Mouse (Mus musculus) heart, adult 2 months (tissue): ENCODE results near the gene Gm7075. TPM values are rescaled to one million over a fixed set of nuclear protein-coding genes. Genes with fewer than 3 reads are reported as not detected.
A peak's percentile ranks its signal among the peaks of the same experiment; 100 is the strongest.
"Not testable (repeated sequence)": the region's sequence is repeated elsewhere in the genome, so short reads cannot be mapped to it uniquely, and the experiment has no call there.

ENCODE experiments used
- DNase-seq, 2 experiments: peaks; one replicate each; pipeline ENCODE4 v3.0.0; 2021
- H3K27ac ChIP-seq: fragments of 200-600 bp; 2 replicates; pipeline ENCODE4 v1.8.1; 2022
- H3K27me3 ChIP-seq: fragments of 200-500 bp; 2 replicates; pipeline ENCODE4 v1.6.1; 2012; ENCODE audit warnings: mild to moderate bottlenecking, low read length, inconsistent platforms, mixed read lengths; ENCODE audit not compliant: control insufficient read depth, insufficient read depth
- H3K36me3 ChIP-seq: fragments of 200-500 bp; 2 replicates; pipeline ENCODE4 v1.6.1; 2012; ENCODE audit warnings: low read length, inconsistent platforms; ENCODE audit not compliant: control insufficient read depth, insufficient read depth
- H3K4me1 ChIP-seq: fragments of 200-500 bp; 2 replicates; pipeline ENCODE4 v1.6.1; 2011; ENCODE audit warnings: low read length; ENCODE audit not compliant: control insufficient read depth, insufficient read depth
- H3K4me3 ChIP-seq: fragments of 200-600 bp; 2 replicates; pipeline ENCODE4 v1.8.1; 2022
- H3K79me2 ChIP-seq: fragments of 200-500 bp; replicated peaks from 2 replicates; pipeline ENCODE4 v1.6.1; 2012; ENCODE audit warnings: mild to moderate bottlenecking, inconsistent platforms, low read length, moderate library complexity, mixed read lengths; ENCODE audit not compliant: control insufficient read depth, insufficient read depth
- H3K9ac ChIP-seq: fragments of 200-500 bp; 2 replicates; pipeline ENCODE4 v1.6.1; 2012; ENCODE audit warnings: low read depth, mild to moderate bottlenecking, control low read depth, inconsistent platforms, low read length, mixed read lengths
- CTCF ChIP-seq: fragments of 200-600 bp; IDR thresholded peaks from 2 replicates; pipeline ENCODE4 v1.8.1; 2022; ENCODE audit warnings: antibody characterized with exemption, mild to moderate bottlenecking, moderate library complexity
- EP300 ChIP-seq: fragments of 200-500 bp; IDR thresholded peaks from 2 replicates; pipeline ENCODE4 v1.6.1; 2011; ENCODE audit warnings: low read depth, low read length, control low read depth; ENCODE audit not compliant: insufficient read depth
- POLR2A ChIP-seq: fragments of 200-500 bp; IDR thresholded peaks from 2 replicates; pipeline ENCODE4 v1.6.1; 2011; ENCODE audit warnings: mild to moderate bottlenecking, low read depth, low read length, control low read depth; ENCODE audit not compliant: insufficient read depth
- WGBS: fragments of 180-500 bp; shearing (Covaris S2); methylation state at CpG from one replicate; pipeline ENCODE4 v1.1.7; 2018; 5-methylcytosine and 5-hydroxymethylcytosine counted together
- intact Hi-C: fragments of 180-260 bp; cut with DNase I; formaldehyde crosslinking; loops from one replicate; pipeline ENCODE4 v1.15.1; 2025
- polyA plus RNA-seq: library from polyadenylated mRNA; depleted of rRNA; stranded (reverse); fragments of >200 nt; gene quantifications from 2 replicates; pipeline ENCODE4 v1.2.3, GENCODE M21; 2012
- total RNA-seq, 2 experiments: library from RNA; stranded (reverse); gene quantifications; 2 replicates each; pipeline ENCODE4 v1.2.3; 2021

Gm7075 gene
- total and polyA plus RNA-seq, 3 experiments: not detected

- WGBS: 74% methylated on average over 9 of the region's 9 CpGs
- H3K4me3 ChIP-seq: no peak overlapping the region
- no peaks in the 10 kb centered on the region for H3K4me1 ChIP-seq
- H3K79me2 ChIP-seq: no peaks in the 10 kb centered on the region
- no peak overlapping the region for H3K9ac ChIP-seq
- H3K27ac ChIP-seq: no peak overlapping the region
- TF ChIP-seq EP300: no peak
- no peak for DNase-seq
- no peaks in the 10 kb centered on the region for H3K36me3 ChIP-seq
- intact Hi-C loops: loop anchor here (2.0 to 5.0 kb wide), 2 partner anchors 55 to 158 kb away; no protein-coding TSS in a partner anchor
- no peaks in the 10 kb centered on the region for H3K27me3 ChIP-seq
Observed at GRCm38 (mm10) chr10:63423591-63424474, 2.2 kb upstream of the Gm7075 start.

GRCm38 (mm10) chr10:63422736-63422992, 1.1 kb upstream of the Gm7075 start:
- H3K9ac ChIP-seq: no peak overlapping the region
- no peaks in the 10 kb centered on the region for H3K4me1 ChIP-seq
- H3K27me3 ChIP-seq: no peaks in the 10 kb centered on the region
- H3K79me2 ChIP-seq: no peaks in the 10 kb centered on the region
- no peaks in the 10 kb centered on the region for H3K36me3 ChIP-seq
- WGBS: 81% methylated on average over 5 of the region's 5 CpGs
- no peak for DNase-seq
- intact Hi-C loops: loop anchor here (2.0 to 5.0 kb wide), 2 partner anchors 56 to 160 kb away; no protein-coding TSS in a partner anchor
- H3K27ac ChIP-seq: no peak overlapping the region
- no peak overlapping the region for H3K4me3 ChIP-seq
- TF ChIP-seq POLR2A (no peak), CTCF (peak; percentile 21; the same call in 1 of the 2 replicates)

GRCm38 (mm10) chr10:63417061-63417460, 4.5 kb downstream of the Gm7075 start:
- H3K4me3 ChIP-seq: no peak overlapping the region
- TF ChIP-seq CTCF (no peak), EP300 (no peak), POLR2A (no peak)
- DNase-seq: no peak
- WGBS: 30% methylated on average over 5 of the region's 5 CpGs
- no peak overlapping the region for H3K9ac ChIP-seq
- no peaks in the 10 kb centered on the region for H3K27me3 ChIP-seq
- H3K27ac ChIP-seq: no peak overlapping the region
- H3K4me1 ChIP-seq: no peaks in the 10 kb centered on the region
- intact Hi-C loops: no loop called here
- H3K79me2 ChIP-seq: no peaks in the 10 kb centered on the region
- H3K36me3 ChIP-seq: no peaks in the 10 kb centered on the region

GRCm38 (mm10) chr10:63415850-63416249, 5.7 kb downstream of the Gm7075 start:
- intact Hi-C loops: no loop called here
- Histone ChIP-seq H3K9ac (no peak overlapping the region), H3K27me3 (no peaks in the 10 kb centered on the region), H3K4me1 (no peaks in the 10 kb centered on the region), H3K36me3 (no peaks in the 10 kb centered on the region), H3K4me3 (no peak overlapping the region), H3K79me2 (no peaks in the 10 kb centered on the region), H3K27ac (no peak overlapping the region)
- WGBS: 53% methylated on average over 7 of the region's 7 CpGs
- no peak for DNase-seq
- TF ChIP-seq POLR2A (no peak), CTCF (no peak), EP300 (no peak)

- Histone ChIP-seq H3K79me2 (no peaks in the 10 kb centered on the region), H3K9ac (no peak overlapping the region), H3K27ac (no peak overlapping the region), H3K4me3 (no peak overlapping the region), H3K27me3 (no peaks in the 10 kb centered on the region), H3K36me3 (no peaks in the 10 kb centered on the region), H3K4me1 (no peaks in the 10 kb centered on the region)
- no peak for DNase-seq
- TF ChIP-seq CTCF (no peak), EP300 (no peak), POLR2A (no peak)
- intact Hi-C loops: no loop called here
- 62% methylated on average over 7 of the region's 7 CpGs for WGBS
Observed at GRCm38 (mm10) chr10:63415287-63415686, 6.3 kb downstream of the Gm7075 start.

DNA sequence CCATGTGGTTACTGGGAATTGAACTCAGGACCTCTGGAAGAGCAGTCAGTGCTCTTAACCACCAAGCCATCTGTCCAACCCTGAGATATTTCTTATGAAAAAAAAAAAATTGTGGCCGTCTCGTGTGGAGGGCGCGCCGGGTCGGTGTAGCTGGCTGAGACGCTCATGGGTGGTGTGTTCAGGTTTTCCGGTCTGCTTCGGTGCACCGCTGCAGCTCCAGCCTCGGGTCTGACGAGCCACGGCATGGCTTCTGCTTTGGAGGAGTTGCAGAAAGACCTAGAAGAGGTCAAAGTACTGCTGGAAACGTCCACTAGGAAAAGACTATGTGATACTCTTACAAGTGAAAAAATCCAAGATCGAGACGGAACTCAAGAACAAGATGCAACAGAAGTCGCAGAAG, 8.8 kb downstream of the Gm7075 start:
- Histone ChIP-seq H3K4me1 (no peaks in the 10 kb centered on the region), H3K9ac (no peak overlapping the region), H3K27me3 (no peaks in the 10 kb centered on the region), H3K79me2 (no peaks in the 10 kb centered on the region), H3K27ac (no peak overlapping the region), H3K36me3 (no peaks in the 10 kb centered on the region), H3K4me3 (no peak overlapping the region)
- no peak for DNase-seq
- 81% methylated on average over 17 of the region's 17 CpGs for WGBS
- no peak for TF ChIP-seq CTCF
- TF ChIP-seq POLR2A: no peak
- no peak for TF ChIP-seq EP300
- intact Hi-C loops: no loop called here

- H3K36me3 ChIP-seq, intact Hi-C loops, H3K4me3 ChIP-seq, DNase-seq, H3K27me3 ChIP-seq, H3K4me1 ChIP-seq, H3K27ac ChIP-seq, H3K79me2 ChIP-seq, H3K9ac ChIP-seq: not testable (repeated sequence)
- 88% methylated on average over 6 of the region's 7 CpGs for WGBS
Observed at GRCm38 (mm10) chr10:63411674-63412073, 9.9 kb downstream of the Gm7075 start.
